Mouse (Mus musculus): ENCODE data around the gene Adcy4.

The Adcy4 gene

DNA sequence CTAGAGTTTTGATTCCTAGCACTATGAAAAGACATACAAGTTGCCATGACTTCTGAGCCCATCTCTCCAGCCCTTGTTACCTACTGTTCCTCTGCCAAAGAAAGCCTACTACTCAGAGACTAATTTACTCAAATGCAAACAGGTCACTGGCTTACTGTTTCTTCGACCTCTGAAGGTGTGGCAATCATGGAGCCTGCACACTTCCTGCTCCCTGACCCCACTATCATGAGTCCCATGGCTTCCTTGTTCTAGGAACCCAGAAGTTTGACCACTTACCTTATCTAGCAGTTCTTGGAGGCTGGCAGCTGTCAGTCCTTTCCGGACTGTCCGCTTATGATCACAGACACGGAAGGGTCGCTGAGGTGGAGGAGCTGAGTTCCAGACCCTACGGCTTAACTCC, 26.3 kb downstream of the Adcy4 start:
- DNase-seq: no peak

DNA sequence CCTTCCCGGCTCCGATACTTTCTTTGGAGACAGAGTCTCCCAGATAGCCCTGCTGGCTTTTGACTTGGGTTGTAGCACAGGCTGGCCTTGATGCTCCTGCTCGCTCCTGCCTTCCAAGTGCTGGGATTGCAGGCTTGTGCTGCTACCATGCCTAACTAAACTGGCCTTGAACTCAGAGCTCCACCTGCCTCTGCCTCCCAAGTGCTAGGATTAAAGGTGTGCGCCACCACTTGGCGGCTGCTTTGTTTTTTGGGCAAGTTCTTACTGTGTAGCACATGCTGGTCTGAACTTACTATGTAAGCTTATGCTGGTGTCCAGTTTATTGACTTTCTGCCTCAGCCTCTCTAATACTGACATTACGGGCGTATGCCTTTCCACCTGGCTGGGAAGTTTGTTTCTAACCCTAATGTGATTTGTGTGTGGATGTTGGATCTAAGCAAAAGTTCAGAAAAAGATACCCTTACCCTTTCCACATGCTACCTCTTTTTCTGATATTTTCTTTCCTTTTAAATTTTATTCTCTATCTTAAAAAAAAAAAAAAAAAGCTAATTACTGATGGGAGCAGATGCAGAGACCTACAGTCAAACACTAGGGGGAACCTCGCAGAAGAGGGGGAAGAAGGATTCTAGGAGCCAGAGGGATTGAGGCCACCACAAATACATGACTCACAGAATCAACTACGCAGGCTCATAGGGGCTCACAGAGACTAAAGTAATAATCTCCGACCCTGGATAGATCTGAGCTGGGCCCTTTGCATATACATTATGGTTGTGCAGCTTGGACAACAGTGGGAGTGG, 36.6 kb downstream of the Adcy4 start:
- DNase-seq: no peak

DNA sequence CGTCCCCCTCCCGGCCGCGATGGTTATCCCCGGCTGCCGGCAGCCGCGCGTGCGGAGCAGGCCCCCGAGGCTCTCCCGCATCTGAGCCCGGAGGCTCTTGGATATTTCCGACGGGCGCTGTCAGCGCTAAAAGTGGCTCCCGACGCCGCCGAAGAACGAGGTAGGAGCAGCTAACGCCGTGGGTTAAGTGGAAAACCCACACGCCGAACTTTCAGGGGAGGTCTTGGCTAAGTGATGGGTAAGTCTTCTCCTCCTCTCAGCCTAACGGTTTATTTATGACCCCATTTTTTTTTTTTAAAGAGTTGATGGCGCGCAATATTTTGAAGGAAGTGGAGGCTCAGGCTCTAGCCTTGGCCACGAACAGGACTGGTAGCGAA, 38.0 kb downstream of the Adcy4 start:
- no peak for DNase-seq

DNA sequence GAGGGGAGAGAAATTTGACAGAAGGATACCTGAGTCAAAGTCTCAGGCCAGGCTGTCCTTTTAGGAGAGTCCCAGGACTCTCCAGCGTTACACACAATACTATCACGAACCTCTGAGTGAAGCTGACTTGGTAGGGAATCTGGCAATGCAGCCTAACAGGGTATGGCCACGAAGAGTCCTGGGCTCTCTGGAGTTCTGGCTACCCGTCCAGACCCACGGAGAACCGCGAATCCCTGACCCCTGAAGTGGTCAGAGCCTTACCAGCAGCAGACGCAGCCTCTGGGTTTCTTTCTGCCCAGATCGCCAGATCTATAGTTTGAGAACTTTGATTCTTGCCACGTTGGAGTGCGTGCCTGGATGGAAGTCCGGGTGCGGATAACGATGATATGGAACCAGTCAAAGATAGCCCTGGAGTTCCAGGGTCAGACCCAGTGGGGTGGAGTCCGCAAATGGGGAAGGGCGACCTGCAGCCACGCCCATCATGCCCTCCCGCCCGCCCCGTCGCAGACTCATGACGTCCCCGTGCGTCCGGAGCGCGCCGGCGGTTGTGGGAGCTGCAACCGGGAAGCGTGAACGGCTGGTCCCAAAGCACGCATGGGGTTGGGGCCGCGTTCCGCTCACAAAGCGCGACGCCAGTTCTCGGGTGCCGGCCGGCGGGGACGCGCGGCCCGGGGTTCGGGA, 38.6 kb downstream of the Adcy4 start, which contains the start of the genes Dhrs1 and Nop9:
Dhrs1 (minus strand) TSS at position 511 of the 681 bp plus-strand sequence.
Nop9 (plus strand) TSS at position 514 of the 681 bp plus-strand sequence.
- DNase-seq: peak; percentile 84 to 89

DNA sequence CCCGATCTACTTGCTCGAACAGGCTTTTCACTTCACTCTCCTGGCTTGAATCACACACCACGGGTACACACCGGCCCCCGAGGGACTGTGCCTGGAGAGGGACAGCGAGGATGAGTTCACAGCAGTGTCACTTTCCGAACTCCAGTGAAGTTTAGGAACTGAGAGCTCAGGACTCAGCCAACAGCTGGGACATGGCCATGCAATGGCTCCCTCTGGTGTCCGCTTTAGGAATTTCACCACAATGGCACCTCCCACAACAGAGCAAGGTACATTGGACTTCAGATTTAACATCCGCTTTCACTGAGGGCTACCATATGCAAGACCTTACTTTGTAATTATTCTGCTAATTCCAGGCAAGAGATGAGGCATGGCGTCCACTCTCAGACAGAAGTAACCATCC, 40.2 kb downstream of the Adcy4 start:
- DNase-seq: peak; percentile 82 to 89

DNA sequence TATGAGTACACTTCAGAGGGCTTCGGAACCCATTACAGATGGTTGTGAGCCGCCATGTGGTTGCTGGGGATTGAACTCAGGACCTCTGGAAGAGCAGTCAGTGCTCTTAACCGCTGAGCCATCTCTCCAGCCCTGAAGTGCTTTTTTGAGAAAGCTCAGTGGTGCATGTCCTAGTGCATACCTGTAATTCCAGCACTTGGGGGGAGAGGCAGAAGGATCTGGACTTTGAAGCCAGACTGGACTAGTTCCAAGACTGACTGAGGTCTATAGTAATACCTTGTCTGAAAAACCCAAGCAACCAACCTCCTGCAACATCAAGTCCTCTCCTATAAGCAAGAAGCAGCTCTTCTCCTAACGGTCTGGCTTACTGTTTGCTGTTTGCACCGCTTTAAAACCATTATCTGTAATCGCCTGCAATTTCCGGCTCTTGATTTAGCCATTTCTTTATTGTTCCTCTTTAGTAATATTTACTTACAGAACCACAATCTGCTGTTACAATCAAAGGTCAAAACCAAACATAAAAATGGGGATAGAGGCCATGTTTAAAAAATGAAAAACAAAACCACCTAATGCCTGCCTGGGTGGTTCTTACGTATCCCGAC, 46.7 kb downstream of the Adcy4 start:
- DNase-seq: no peak

DNA sequence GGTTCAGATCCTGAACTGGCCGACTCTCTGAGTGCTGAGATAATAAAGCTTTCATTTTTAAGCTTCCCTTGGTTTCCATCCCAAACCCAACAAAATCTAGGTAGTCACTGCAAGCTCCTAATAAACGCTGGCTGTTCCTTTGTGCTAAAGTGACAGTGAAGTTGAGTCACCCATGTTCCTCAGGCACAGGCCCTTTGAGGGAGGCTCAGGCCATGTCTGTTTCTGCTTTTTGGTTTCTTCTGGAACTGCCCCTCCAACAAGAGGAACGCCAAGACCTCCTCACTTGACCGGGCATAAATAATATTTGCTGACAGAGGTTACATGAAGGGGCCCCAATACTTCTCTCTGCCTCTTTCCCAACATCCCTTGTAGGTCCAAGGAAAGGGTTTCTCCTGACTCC, 48.1 kb downstream of the Adcy4 start:
- DNase-seq: no peak

DNA sequence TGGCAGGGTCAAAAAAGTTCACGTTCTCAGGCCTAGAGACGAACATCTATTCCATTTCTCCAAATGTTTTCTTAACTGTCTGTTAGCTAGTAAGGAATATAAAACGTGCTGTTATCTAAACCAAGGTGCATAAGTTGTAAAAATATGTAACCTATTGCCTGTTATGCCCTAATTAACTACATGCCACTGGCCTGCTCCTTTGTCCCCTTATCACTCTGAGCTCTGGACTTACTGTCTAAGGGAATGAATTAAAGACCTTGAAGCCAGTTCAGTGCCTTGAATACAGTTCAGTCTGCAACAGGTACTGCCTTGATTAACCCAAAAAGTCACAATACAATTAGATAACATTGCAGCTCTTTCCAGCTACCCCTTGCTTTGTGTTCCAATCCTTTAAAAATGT, 48.6 kb downstream of the Adcy4 start:
- DNase-seq: no peak

DNA sequence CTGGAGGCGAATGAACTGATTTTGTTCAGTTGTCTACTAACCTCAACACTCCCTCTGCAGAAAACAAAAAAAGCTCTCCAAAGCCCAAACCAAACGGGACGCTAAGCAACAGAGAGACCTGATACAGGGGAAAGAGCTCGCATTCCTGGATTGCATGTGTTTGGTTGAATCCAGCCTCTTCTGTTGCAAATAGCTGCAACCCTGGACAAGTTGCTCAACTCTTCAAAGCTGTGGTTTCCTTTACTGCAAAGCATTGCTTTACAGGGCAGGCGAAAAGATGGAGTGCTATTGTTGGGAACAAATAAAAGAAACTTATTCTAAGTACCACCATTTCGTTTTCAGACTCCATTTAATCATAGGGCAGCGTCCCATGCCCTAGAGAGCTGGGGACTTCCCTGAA, 49.0 kb downstream of the Adcy4 start:
- no peak for DNase-seq

DNA sequence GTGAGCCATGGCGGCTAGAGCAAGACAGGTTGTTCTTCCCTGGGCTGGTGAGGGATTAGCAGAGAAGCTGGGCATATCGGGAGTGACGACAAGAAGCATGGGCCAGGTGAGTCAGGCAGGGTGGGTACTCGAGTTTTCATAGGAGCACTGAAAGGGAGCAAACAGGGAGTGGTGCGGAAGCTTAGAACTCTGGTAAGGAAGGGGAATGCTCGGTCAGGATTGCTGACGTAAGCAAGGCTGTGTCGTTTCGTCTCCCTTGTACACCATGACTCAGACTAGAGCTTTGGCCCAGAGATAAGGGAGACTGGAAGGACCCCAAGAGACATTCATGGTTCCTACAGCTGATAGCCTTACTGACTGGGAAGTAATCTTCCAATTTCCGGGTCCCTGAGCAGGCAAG, 50.0 kb downstream of the Adcy4 start:
- no peak for DNase-seq

DNA sequence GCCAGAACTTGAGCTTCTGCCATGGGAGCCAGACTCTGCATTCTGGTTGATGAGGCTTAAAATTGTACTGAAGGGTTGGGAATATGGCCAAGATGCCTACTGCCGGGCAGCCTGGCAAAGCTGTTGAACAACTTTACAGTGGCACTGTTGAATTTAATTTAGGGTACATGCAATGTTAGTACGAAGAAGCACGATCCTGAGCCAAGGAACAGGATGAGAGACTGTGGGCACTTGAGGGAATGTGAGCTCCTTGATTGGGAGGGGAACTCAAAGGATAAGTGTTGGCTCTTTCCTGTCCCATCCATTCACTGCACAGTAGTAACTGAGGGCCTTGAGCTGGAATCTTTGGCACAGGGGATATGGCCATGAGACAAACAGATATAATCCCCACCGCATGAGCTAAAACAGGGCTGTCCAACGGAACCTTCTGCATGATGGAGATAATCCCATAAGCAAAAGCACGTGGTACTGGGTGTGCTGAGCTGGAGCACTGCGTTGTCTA, 53.3 kb downstream of the Adcy4 start:
- DNase-seq: no peak

DNA sequence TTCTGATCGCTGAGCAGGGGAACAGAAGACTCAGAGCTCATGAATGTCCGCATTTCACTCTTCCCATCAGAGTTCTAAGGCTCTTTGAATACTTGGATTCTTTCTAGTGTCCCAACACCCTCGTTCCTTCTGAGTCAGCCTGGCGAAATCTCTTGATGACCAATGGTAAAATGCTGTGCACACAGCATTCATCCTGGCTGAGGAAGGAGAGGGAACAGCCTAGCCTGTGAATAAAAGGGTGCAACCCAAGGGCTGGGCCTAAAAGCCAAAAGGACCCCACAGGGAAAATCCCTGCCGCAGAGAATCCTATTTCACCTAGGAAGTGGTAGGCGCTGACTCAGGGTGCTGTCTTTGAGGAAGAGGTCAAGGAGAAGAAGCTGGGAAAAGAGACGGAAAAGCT, 53.8 kb downstream of the Adcy4 start:
- DNase-seq: no peak

DNA sequence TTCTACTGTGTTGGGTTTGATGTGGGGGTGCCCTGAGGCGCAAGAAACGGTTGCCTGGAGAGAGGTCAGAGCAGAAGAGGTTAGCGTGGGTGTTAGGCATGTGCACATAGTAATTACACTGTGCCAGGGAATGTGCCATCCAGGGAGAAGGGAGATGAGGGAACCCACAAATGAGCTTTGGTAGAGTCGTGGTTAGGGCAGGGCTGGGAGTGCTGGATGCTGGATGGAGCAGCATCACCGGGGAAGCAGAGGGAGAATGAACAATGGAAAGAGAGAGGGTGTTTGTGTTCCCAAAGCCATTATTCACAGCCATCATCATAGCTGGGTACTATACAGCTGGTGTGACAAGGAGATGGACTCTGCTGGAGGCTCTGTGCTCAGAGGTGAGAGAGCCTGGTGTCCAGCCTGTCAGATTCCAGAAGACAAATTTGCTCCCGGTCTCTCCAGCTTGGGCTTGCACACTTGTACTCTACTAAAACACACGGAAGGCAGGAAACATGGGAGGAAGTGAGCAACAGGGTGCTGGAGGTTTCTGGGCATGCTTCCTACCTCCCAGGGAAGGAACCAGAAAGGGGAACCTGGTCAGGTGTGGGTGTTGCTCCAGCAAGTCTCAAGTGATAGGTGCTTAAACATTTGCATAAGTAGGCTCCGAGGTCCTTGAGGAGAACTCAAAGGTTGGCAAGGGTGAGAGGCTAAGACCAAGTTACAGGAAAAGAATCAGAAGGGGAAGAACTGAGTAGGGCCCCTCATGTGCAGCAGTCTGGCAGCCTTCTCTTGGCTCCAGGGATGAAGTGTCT, 55.8 kb downstream of the Adcy4 start:
- no peak for DNase-seq

DNA sequence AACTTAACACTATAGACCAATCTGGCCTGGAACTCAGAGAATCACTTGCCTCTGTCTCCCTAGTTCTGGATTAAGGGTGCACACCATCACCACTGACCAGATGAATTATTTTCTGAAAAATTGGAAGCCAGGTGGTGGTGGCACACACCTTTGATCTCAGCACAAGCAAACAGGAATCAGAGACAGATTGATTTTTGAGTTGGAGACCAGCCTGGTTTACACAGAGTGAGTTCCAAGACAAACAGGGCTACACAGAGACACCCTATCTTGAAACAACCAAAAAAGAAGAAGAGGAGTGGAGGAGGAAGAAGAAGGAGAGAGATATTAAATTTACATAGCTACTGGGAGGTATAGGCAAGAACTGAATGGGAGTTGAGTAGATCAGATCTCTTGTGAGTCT, 57.6 kb downstream of the Adcy4 start:
- no peak for DNase-seq

DNA sequence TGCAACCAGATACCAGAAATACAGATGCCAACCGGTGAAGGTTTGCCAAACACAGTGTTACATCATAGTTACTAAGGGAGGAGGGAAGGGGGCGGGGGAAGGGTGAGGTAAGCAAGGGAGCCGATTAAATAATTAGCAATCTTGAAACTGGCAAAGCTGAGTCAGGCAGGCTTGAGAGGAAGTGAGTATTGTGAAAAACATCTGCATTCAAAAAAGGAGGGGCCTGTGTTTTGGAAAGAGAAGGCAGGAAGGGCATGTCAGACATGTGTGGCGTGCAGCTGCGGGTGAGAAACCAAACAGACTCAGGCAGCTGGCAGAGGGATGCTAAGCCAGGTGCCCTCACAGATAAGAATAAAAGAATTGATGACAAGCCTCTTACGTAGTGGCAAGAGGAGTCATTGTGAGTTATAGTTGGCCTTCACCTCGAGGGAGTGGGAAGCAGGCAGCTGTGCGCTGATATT, 59.5 kb downstream of the Adcy4 start:
- DNase-seq: no peak

DNA sequence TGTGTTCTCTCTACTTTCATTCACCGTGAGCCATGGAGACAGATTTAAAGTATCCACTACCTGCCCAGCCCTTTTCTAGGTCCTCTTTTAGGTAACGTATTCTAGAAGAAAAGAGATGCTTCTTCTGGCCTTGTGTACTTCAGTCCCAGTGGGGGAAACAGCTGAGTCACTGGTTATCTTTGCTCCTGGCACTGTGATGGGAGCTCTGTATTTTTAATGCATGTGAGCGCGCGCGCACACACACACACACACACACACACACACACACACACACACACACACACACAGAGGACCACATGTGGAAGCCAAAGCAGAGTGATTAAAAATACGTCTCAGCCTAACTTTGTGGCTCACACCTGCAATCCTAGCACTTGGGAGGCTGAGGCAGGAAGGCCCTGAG, 60.5 kb downstream of the Adcy4 start:
- DNase-seq: no peak

DNA sequence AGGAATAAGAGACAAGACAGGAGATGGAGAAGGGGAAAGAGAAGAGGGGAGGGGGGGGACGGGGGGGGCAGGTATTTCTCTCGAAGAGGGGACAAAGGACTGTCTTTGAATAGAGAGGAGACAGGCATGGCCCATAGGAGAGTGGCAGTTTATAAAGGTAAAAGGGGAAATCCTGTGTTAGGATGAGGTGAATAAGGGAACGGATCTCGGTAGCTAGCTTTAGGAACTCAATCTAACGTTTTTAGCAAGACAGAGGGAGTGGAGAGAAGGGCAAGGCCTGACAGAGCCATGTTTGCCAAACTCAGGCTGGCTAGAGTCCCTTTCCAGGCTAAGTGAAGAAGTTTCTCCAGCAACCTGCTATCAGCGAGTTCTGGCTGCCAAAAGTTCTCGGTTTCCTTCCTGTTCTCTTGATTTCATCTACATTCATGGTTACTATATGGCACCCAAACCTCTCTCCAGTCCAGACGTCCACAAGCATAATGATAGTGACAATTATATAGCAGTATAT, 61.4 kb downstream of the Adcy4 start:
- DNase-seq: peak in 1 of 2 experiments; percentile 14

DNA sequence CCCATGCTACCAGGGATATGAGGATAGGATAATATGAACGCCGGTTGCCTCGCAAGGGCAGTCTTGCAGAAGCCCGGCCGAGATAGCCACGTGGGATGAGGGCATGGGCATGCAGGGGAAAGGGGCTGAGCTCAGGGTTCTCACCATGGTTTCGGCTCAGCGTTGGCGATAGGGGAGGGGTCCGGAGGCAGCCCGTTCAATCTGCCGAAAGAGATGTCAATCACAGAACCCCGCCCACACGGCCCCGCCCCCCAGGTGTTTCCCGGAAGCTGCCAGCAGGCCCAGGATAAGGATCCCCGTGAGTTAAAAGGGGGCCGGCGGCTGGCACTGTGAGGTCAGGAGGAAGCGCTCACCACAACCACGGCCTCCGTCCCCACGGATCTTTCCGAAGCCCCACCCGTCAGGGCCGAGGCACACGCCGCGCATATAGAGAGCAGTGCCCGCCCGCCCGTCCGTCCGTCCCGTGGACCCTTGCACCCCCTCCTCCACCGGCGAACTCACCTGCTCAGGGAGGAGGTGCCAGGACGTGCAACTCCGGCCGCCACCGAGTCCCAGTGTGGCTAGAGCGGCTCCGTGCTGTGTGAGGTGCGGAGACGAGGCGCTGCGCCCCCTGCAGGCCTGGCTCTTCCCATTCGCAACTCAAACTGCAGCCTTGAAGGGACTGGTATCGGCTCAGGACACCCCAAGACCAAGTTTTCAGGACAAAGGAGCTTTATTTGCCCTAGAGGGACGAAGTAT, 62.0 kb downstream of the Adcy4 start, which contains the start of gene Rabggta:
Rabggta (minus strand) TSS at position 564 of the 738 bp plus-strand sequence.
- DNase-seq: peak; percentile 94 to 97

DNA sequence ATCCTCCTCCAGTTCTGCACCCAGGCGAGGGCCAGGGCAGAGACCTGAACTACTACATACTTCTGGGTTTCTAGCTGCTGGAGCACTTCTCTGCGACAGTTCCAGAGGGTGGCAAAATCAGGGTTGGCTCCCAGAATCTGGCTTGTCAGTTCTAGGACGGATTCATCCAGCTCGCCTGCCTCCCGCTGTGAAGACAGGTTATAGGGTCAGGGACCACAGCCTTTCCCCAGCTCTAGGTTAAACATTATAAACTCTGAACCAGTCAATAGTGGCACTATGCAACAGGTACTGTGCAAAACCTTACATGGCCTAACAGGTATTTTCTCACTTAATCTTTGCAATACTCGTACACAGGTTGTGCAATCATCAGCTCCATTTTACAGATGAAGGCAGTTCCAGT, 62.8 kb downstream of the Adcy4 start:
- peak in 1 of 2 experiments; percentile 9 for DNase-seq

DNA sequence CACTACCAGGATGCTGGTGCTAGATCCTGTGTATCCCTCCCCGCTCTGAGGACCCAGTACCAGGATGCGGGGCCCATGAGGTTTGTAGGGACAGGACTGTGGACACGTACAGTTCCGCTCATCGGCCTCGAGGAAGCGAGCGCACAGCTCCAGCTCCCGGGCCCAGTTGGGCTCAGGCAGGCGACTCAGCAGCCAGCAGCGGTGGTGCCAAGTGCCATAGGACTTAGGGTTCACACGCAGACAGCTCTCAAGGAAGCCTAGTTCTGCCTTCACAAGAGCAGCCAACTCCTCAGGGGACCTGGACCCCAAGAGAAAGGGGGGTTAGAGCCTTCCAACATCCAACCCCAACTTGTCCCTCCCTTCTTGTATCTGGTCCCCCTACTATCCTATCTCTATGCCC, 63.2 kb downstream of the Adcy4 start:
- DNase-seq: peak in 1 of 2 experiments; percentile 10

DNA sequence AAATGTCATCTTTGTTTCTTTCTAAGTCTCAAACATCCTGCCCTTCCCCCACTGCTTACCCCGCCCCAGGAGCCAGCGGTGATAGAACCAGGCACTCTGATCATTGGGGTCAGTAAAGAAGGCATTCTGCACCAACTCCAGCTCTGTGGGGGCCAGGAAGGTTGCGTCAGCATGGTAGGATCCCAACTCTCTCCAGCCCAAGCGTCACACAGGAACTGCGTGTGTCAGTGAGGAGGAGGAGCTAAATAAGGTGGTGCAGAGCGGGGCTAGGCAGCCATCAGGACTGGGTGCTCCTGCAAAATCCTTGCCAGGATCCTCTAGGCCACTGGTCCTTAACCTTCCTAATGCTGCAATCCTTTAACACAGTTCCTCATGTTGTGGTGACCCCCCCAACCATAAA, 64.2 kb downstream of the Adcy4 start:
- no peak for DNase-seq
